10 mouse cellular contexts compared by ENCODE assay signal in genomic region chr14:7315093-7315492, GRCm38 (mm10). TPM values are rescaled to one million over a fixed set of nuclear protein-coding genes. Genes with fewer than 3 reads are reported as not detected.
DNase-seq lines count a peak whose midpoint lies in the region; ATAC-seq and TF ChIP-seq lines count a peak whose summit lies in the region.
"Not testable (repeated sequence)": the region's sequence is repeated elsewhere in the genome, so short reads cannot be mapped to it uniquely, and the experiment has no call there.
"Had no signal": no experiment of that assay in that cellular context is flagged by ENCODE, and none has a peak within 500 bp of the region (broad histone marks: within the 10 kb centered on the region; RNA-seq: fewer than 3 reads in every experiment).

No protein-coding gene starts in this region.

- H3K4me3 ChIP-seq in cortical plate, adult 2 months (ENCODE audit: insufficient read depth, low read length), result peak overlapping the region; percentile 52
- peak overlapping the region; percentile 51 for H3K4me3 ChIP-seq in hindbrain, embryonic 12.5 days
- H3K4me3 ChIP-seq in lung, embryonic 15.5 days, result peak overlapping the region; percentile 43

- H3K9me3 ChIP-seq in hindbrain, embryonic 12.5 days (replicated peaks); lung, embryonic 15.5 days: not testable (repeated sequence)

- DNase-seq in ES-CJ7 (ENCODE audit: low read depth, low spot score), result peak; percentile 12
- DNase-seq in frontal cortex, postnatal 25 days (ENCODE audit: low spot score in 2 of 2), result peak; percentile 2 to 3
- peak; percentile 3 to 8 for DNase-seq in layer of hippocampus, postnatal 14 days (ENCODE audit: low spot score in 2 of 2)
- DNase-seq in ovary, postnatal 36 days (ENCODE audit: low spot score), result peak; percentile 1
- peak; percentile 58 for DNase-seq in thymus, postnatal 14 days

- WGBS in hindbrain, embryonic 12.5 days, result 2% methylated on average over 15 of the region's 19 CpGs
- WGBS in lung, embryonic 15.5 days, result under 1% methylated on average over 17 of the region's 19 CpGs

- ATAC-seq in hindbrain, embryonic 12.5 days (ENCODE audit: low FRiP score); lung, embryonic 15.5 days (ENCODE audit: borderline replicate concordance, extremely low read depth, low FRiP score, low TSS enrichment): not testable (repeated sequence)

- not testable (repeated sequence) for H3K4me1 ChIP-seq in cortical plate, adult 2 months (ENCODE audit: control insufficient read depth, insufficient read depth, low read length); hindbrain, embryonic 12.5 days; lung, embryonic 15.5 days

- peak overlapping the region; percentile 69 for H3K9ac ChIP-seq in hindbrain, embryonic 12.5 days
- peak overlapping the region; percentile 31; the same call in 1 of the 2 replicates for H3K9ac ChIP-seq in lung, embryonic 15.5 days

- H3K36me3 ChIP-seq in hindbrain, embryonic 12.5 days; lung, embryonic 15.5 days: not testable (repeated sequence)

- not testable (repeated sequence) for H3K27ac ChIP-seq in cortical plate, adult 2 months (ENCODE audit: insufficient read depth, low read length); lung, embryonic 15.5 days
- H3K27ac ChIP-seq in hindbrain, embryonic 12.5 days, result peak overlapping the region; percentile 40

- not testable (repeated sequence) for H3K27me3 ChIP-seq in hindbrain, embryonic 12.5 days; lung, embryonic 15.5 days

- H3K4me2 ChIP-seq in hindbrain, embryonic 12.5 days (replicated peaks), result peak overlapping the region; percentile 67
- H3K4me2 ChIP-seq in lung, embryonic 15.5 days, result peak overlapping the region; percentile 79

- not testable (repeated sequence) for TF ChIP-seq POLR2A in cortical plate, adult 2 months (IDR thresholded peaks at IDR 0.05; ENCODE audit: extremely low read depth, insufficient read depth, low read length)

- TF ChIP-seq CTCF in cortical plate, adult 2 months (IDR thresholded peaks at IDR 0.05; ENCODE audit: extremely low read depth, insufficient read depth, low read length), result not testable (repeated sequence)

RNA-seq across cellular contexts. Expression of gene Gm3739, which starts 0.2 kb away (rescaled TPM):
- 1.7 and 2.1 TPM in 2 replicates for polyA plus RNA-seq in cortical plate, adult 2 months (2012; rRNA removed)
- 3.1 and 3.5 TPM in 2 replicates for polyA plus RNA-seq in hindbrain, embryonic 12.5 days (2016; fragmentation: Nextera tagmentation; extraction: Ambion mirVana)
- 1 to 10 TPM in 1 of 2 experiments, under 1 TPM in 1; 0.48 to 1.0 TPM for total RNA-seq in layer of hippocampus, postnatal 14 days (2021)
- polyA plus RNA-seq in lung, embryonic 15.5 days (2015; fragmentation: Nextera tagmentation; extraction: Ambion mirVana), result 0.52 and 0.54 TPM in 2 replicates
- polyA plus RNA-seq: macrophage had no signal

RNA-seq across cellular contexts. Expression of gene Gm5797, which starts 17.1 kb away (rescaled TPM):
- not detected in 2 replicates for polyA plus RNA-seq in cortical plate, adult 2 months (2012; rRNA removed)
- not detected in 2 replicates for polyA plus RNA-seq in hindbrain, embryonic 12.5 days (2016; fragmentation: Nextera tagmentation; extraction: Ambion mirVana)
- not detected for total RNA-seq in layer of hippocampus, postnatal 14 days (2021)
- polyA plus RNA-seq in lung, embryonic 15.5 days (2015; fragmentation: Nextera tagmentation; extraction: Ambion mirVana), result not detected in 2 replicates
- polyA plus RNA-seq: inflammation-experienced regulatory T-cells, adult 6 months; macrophage had no signal

RNA-seq across cellular contexts. Expression of gene Gm8374, which starts 49.8 kb away (rescaled TPM):
- not detected in 2 replicates for polyA plus RNA-seq in cortical plate, adult 2 months (2012; rRNA removed)
- not detected in 2 replicates for polyA plus RNA-seq in hindbrain, embryonic 12.5 days (2016; fragmentation: Nextera tagmentation; extraction: Ambion mirVana)
- total RNA-seq in layer of hippocampus, postnatal 14 days (2021), result not detected
- not detected in 2 replicates for polyA plus RNA-seq in lung, embryonic 15.5 days (2015; fragmentation: Nextera tagmentation; extraction: Ambion mirVana)
- polyA plus RNA-seq: inflammation-experienced regulatory T-cells, adult 6 months; macrophage had no signal

RNA-seq across cellular contexts. Expression of gene Gm3727, which starts 50.6 kb away (rescaled TPM):
- not detected in 2 replicates for polyA plus RNA-seq in cortical plate, adult 2 months (2012; rRNA removed)
- polyA plus RNA-seq in hindbrain, embryonic 12.5 days (2016; fragmentation: Nextera tagmentation; extraction: Ambion mirVana), result not detected in 2 replicates
- not detected for total RNA-seq in layer of hippocampus, postnatal 14 days (2021)
- polyA plus RNA-seq in lung, embryonic 15.5 days (2015; fragmentation: Nextera tagmentation; extraction: Ambion mirVana), result not detected in 2 replicates
- polyA plus RNA-seq: inflammation-experienced regulatory T-cells, adult 6 months; macrophage had no signal

Comparison
In these comparisons a context has a peak if more than half of its experiments do, and no peak if none do; other contexts are left out.
1. DNase-seq: peak in every context shown above with its lines; median percentile 58 in thymus, postnatal 14 days; 12 in ES-CJ7; 6 in layer of hippocampus, postnatal 14 days; 2 in frontal cortex, postnatal 25 days; 1 in ovary, postnatal 36 days.